Mouse (Mus musculus) T-helper 1 cell (primary cell): ENCODE measurements around the gene Uhrf1bp1.

Experiments
- in situ Hi-C: fragments of 300-600 bp; cut with MboI, MseI; formaldehyde crosslinking; loops from one replicate; pipeline ENCODE4 v1.15.1; 2025; ENCODE audit warnings: high pct_unique_total_duplicates

The Uhrf1bp1 gene

DNA sequence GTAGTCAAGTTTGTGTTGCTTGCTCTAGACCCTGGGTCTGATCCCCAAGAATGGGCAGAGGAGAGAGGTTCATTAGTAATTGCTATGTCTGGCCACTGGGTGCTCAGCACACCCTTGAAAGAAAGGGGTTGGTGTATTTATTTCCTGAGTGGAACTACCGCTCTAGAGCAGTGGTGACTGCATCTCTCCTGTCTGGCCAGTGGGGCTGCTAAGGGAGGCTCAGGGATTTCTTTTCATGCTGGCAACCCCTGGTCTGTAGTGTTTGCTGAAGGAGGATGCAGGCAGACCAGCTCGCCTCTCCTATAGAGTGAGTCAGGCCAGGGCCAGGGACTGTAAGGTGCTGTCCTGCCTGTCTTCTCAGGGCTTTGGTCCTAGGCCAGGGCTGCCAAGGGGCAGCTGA lies 90.9 kb downstream of the Uhrf1bp1 start:
- in situ Hi-C loops, result no loop called here
